Mouse (Mus musculus): Measurements from ENCODE around the gene Fhit.

The Fhit gene

DNA sequence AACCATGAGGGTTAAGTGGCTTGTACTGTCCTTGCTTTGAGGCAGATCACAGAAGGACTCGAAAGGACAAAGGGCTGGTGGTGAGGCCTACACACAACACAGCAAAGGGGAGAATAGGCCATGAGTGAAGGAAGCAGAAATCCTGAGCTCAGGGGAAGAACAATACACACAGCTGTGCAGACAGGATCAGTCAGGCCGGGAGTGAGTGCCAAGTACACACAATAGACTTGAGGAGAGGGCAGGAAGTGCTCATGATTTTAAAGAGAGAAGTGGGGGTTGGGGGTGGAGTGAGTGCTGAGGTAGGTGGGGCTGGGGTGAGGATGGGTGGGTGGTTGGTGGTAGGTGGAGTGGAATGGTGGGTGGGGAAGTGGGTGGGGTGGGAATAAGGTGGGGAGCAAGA lies 635.0 kb downstream of the Fhit start:
- DNase-seq (ENCODE audit: low read depth, low spot score) = no peak

- DNase-seq (ENCODE audit: low read depth, low spot score) = no peak
Observed at GRCm38 (mm10) chr14:10525786-10526185, 636.0 kb downstream of the Fhit start.

DNA sequence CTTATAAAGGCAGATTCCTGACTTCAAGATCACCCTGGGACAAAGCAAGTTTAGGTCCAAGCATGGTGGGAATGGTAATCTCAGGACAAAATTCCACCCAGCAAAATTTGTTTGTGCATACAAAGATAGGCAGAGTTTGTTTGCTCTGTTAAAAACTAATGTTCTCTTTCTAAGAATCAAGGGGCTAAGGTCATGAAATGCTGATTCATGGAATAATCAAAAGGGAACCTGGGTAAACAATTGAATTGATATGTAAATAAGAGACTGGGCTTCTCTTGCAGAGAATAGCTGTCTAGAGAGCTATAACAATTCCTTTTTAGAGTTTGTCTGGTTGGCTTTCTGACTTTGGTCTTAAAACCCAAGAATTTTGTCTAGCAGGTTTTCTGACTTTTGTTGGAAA lies 647.8 kb downstream of the Fhit start:
- no peak for DNase-seq (ENCODE audit: low read depth, low spot score)

DNA sequence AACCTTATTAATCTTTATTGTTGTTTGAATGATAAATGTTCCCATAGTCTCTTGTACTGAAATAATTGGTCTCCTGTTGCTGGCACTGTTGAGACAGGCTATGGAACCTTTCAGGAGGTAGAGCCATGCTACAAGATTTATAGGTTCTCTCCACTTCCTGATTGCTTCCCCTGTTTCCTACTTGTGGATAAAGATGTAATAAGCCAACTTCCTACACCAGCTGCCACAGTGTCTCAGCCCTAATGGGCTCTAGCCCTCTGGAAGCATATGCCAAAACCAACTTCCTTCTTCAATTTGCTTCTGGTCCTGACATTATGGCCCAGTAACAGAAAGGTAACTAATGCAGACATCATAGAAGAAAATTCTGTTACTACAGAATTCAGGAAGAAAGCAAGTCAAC lies 652.6 kb downstream of the Fhit start:
- no peak for DNase-seq (ENCODE audit: low read depth, low spot score)

- no peak for DNase-seq (ENCODE audit: low read depth, low spot score)
Observed at GRCm38 (mm10) chr14:10507560-10507959, 654.3 kb downstream of the Fhit start.

- no peak for DNase-seq (ENCODE audit: low read depth, low spot score)
Observed at GRCm38 (mm10) chr14:10485798-10486197, 676.0 kb downstream of the Fhit start.

DNA sequence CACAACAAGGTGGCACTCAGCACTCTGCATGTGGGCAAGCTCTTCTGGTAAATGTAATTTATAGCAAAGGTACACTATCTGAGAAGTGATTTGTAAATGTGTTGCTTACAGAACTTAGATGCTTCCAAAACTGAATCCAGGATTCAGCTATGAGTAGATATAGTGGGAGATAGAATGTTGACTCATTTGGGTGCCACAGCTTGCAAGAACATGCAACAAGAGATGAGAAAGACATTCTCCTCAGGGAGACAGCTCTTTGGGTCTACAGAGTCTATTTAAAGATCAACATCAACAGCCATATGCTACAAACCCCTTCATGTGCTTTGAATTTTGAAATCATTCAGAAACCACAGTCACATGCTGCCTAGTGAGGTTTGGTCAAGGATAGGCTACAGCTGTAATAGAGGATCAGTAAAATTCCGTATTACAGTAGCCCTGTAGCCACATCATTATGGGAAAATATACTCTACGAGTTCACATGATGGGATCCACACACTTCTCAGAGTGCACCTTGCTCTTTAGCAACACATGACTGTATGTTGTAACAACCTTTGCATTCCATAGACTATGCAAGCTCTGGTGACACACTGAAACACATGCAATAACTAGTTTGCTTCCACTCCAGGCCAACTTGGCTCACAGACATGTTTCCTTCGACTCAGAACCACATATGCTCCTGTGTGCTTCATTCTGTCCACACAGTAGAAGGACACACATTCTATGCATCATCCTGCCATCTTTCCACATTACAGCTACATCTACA lies 678.8 kb downstream of the Fhit start:
- no peak for DNase-seq (ENCODE audit: low read depth, low spot score)

DNA sequence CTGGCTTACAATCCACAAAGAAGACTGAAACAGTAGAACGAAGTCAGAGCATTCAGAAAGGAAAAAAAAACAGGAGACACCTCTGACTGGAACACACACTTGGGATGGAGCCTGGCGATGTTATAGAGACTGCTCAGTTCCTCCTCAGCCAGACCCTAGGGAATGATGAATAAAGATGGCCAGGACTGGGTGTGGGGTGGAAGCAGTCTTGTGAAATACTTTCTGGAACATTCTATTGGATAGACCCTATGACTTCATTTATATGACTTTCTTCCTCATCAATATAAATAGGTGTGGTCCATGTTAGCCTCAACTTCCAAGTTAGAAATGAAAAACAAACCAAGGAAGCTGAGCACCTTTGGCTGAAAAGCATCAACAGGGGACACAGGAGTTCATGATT lies 680.5 kb downstream of the Fhit start:
- DNase-seq (ENCODE audit: low read depth, low spot score) = no peak

DNA sequence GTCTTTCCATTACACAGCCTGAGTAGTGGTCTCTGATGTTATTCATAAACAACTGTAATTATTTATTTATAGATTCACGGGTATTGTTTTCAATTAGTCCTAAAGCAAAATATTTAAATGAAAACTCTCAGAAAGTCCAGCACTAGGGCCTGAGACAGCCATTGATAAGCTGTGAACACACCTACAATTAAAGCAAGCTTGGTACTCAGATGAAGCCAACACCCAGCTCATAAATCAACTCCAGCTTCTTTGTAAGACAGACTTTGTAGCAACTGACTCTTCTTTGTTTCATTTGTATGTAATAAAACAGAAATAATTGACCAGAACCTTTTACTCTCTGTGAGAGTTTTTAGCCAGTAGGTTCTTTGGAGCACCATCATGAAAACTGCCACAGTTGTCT lies 681.2 kb downstream of the Fhit start:
- no peak for DNase-seq (ENCODE audit: low read depth, low spot score)

DNA sequence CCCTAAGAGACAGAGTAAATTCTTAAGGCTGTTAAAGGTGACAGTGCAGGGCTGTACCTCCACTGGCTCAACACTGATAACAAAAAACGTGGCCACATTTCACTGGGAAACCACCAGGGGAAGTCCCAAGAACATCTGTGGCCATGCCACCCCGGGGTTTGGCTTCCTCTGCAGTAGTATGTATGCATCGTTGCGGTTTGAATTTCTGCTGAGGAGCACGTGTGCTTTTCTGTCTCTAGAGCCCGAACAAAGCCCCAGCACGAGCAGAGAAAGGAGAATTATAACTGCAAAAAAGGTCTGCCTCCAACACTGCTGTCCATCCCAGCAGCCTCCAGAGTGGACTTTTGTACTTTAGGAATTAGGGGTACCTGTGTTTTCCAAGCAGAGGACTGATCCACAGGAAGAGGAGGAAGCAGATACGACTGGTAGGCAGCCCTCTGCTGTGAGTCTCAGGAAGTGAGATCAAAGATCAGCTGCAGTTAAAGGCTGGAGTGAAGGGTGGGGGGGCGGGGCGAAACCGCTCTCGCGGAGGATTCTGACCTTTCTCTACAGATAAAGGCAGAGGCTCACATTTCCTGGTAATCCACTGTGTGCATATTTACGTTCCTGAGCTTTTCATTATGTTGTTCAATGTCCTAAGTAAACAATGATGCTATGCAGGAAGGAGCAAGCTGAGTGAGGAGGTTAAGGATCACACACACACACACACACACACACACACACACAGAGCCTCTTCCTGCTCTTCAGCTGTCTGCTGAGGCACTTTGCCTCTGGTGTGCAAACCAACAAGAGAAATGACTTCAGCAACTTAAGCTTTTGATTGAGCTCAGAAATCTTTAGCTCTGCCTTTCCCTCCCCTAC lies 708.6 kb downstream of the Fhit start:
- peak; percentile 7 for DNase-seq (ENCODE audit: low read depth, low spot score)

GRCm38 (mm10) chr14:10452234-10452633 lies 709.6 kb downstream of the Fhit start:
- no peak for DNase-seq (ENCODE audit: low read depth, low spot score)

DNA sequence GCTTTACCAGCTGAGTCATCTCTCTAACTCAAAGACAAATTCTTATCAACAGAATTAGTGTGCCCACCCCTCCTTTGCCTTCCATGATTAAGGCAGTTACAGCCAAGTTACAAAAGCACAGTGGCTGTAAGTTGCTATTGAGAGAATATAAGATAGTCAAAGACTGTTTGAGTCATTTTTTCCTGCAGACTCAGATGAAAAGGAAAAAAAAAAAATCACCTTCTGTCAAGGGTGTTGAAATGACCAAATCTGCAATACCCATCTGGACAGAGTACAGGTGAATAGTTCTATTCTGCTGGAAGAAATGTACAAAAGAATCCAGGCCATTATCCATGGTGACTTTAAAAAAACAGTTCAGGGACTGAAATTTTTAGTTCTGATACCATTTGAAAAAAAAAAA lies 716.5 kb downstream of the Fhit start:
- no peak for DNase-seq (ENCODE audit: low read depth, low spot score)

- DNase-seq (ENCODE audit: low read depth, low spot score) = no peak
Observed at GRCm38 (mm10) chr14:10439007-10439749, 722.7 kb downstream of the Fhit start.

GRCm38 (mm10) chr14:10436193-10436592 lies 725.6 kb downstream of the Fhit start:
- DNase-seq (ENCODE audit: low read depth, low spot score) = no peak

- no peak for DNase-seq (ENCODE audit: low read depth, low spot score)
Observed at GRCm38 (mm10) chr14:10432502-10432901, 729.3 kb downstream of the Fhit start.

DNA sequence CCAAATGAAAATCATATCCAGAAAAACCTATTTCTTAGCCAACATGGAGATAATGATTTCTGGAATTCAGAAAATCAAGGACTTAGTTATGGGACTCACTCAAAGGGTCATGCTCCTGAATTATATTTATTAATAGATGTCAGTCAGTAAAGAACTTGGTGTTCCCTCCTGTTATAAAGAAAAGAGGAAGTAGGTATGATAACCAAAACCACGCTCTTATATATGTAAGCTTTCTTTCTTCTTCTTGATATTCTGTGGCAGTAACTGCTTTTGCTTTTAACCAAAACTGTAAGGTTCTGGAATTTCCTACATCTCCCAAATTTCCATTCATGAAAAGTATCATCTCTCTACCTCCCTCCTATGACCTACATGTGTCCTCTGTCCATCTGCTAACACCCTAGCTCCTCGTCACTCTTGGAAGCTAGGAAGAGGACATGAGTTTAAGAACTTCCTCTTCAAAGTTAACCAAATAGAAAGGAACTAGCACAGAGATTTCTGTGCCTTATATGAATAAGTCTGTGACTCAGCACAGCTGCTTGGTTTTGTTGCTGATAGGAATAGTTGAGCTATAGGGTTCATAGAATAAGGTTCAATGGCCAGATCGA lies 731.3 kb downstream of the Fhit start:
- no peak for DNase-seq (ENCODE audit: low read depth, low spot score)

DNA sequence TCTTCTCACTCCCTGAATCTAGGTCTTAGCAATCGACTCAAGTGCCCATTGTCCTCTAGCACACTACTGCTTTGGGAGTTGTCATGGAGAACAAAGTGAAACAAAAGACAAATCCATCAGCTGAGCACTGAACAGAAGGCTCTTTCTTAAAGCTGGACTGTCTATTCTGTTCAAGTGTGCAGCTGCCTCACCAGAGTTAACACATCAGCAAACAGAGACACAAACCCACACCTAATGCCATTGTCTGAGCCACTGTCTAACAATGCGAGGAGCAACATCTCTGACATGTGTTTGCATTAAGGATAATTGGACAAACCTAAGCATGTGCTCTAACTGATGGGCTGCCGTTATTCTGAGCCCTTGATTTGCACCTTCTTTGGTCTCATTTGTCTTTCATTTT lies 738.3 kb downstream of the Fhit start:
- no peak for DNase-seq (ENCODE audit: low read depth, low spot score)

GRCm38 (mm10) chr14:10422261-10422660 lies 739.6 kb downstream of the Fhit start:
- DNase-seq (ENCODE audit: low read depth, low spot score) = peak; percentile 11

- no peak for DNase-seq (ENCODE audit: low read depth, low spot score)
Observed at GRCm38 (mm10) chr14:10415068-10415467, 746.8 kb downstream of the Fhit start.

DNA sequence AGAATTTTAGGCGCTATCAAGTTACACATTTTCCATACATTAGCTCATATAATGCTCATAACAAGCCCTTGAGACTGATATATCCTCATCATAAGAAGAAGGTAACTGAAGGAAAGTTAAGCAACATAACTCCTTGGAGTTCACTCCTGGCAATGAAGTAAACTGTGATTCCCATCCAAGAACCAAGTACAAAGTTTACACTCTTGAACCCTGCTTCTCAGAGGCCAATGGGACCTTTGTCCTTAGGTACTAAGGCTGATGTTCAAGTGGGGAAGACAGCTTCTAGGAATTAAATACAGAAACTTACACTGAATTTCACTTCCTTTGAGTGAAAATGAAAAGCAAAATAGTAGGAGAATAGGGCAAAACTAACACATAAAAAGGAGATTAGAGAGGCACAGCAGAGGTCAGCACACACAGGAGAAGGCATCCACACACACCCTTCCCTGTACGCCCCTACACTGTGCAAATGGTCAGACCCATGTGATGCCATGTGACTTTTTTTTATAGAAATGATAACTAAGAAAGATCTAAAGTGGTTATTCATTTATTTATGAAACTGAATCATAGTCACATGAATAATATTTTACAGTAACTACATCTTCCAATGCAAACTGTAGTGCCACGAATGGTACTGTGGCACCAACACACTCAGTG lies 752.4 kb downstream of the Fhit start:
- no peak for DNase-seq (ENCODE audit: low read depth, low spot score)

DNA sequence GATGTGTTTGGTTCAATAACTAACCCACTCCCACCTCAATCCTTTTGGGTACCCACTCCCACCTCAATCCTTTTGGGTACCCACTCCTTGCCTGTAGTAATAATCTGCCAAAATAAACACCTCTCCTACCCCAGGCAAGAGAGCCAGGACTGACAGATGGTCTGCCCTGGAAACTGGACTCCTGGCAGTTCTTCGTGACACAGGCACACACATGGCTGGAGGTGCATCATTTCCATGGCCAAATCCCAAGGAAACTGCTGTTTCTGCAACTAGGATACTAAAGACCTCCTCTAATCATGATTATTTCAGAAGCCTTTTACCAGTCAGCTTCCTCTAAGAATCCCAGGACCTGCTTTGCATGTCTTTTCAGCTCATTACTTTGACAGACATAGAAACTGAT lies 756.5 kb downstream of the Fhit start:
- DNase-seq (ENCODE audit: low read depth, low spot score) = no peak

Measured in WW6 (cell line).